Mouse (Mus musculus) kidney, embryonic 16.5 days (tissue): Measurements from ENCODE around the gene Cpvl. TPM values are rescaled to one million over a fixed set of nuclear protein-coding genes. Genes with fewer than 3 reads are reported as not detected.

Experiments used
- ATAC-seq: fragments of 200-750 bp; cut with Nextera tagmentation; 2 replicates; pipeline ENCODE4 v1.8.0; 2017; ENCODE audit warnings: moderate TSS enrichment; ENCODE audit not compliant: low FRiP score, low TSS enrichment
- H3K27ac ChIP-seq: fragments of 300-500 bp; sonication (generic); 2 replicates; pipeline ENCODE4 v1.5.1; 2014; ENCODE audit warnings: low read length
- H3K27me3 ChIP-seq: fragments of 300-500 bp; sonication (generic); 2 replicates; pipeline ENCODE4 v1.6.1; 2014; ENCODE audit warnings: low read length, control low read depth, mixed read lengths; ENCODE audit not compliant: insufficient read depth
- H3K36me3 ChIP-seq: fragments of 300-500 bp; sonication (generic); 2 replicates; pipeline ENCODE4 v1.6.1; 2014; ENCODE audit warnings: low read length, control low read depth, mixed read lengths; ENCODE audit not compliant: insufficient read depth
- H3K4me1 ChIP-seq: fragments of 300-500 bp; sonication (generic); 2 replicates; pipeline ENCODE4 v1.6.1; 2014; ENCODE audit warnings: low read length, control low read depth, mixed read lengths; ENCODE audit not compliant: insufficient read depth
- H3K4me2 ChIP-seq: fragments of 300-500 bp; sonication (generic); replicated peaks from 2 replicates; pipeline ENCODE4 v1.6.1; 2014; ENCODE audit warnings: low read depth, low read length
- H3K4me3 ChIP-seq: fragments of 300-500 bp; sonication (generic); 2 replicates; pipeline ENCODE4 v1.5.1; 2014; ENCODE audit warnings: mild to moderate bottlenecking, low read length
- H3K9ac ChIP-seq: fragments of 300-500 bp; sonication (generic); replicated peaks from 2 replicates; pipeline ENCODE4 v1.6.1; 2014; ENCODE audit warnings: low read length
- H3K9me3 ChIP-seq: fragments of 300-500 bp; sonication (generic); 2 replicates; pipeline ENCODE4 v1.6.1; 2016; ENCODE audit warnings: low read length, control low read depth
- WGBS: fragments of 180-500 bp; shearing (Covaris S2); extraction: QIAGEN DNeasy Blood & Tissue Kit; methylation state at CpG from one replicate; pipeline ENCODE4 v1.1.7; 2014; 5-methylcytosine and 5-hydroxymethylcytosine counted together
- polyA plus RNA-seq: library from polyadenylated mRNA; unstranded; fragments of >200 nt; fragmentation: Nextera tagmentation; extraction: Ambion mirVana; gene quantifications from 2 replicates; pipeline ENCODE4 v1.2.1, GENCODE M21; 2015

The Cpvl gene
- polyA plus RNA-seq, 1 experiment from 2014 or later, result 0.35 TPM

DNA sequence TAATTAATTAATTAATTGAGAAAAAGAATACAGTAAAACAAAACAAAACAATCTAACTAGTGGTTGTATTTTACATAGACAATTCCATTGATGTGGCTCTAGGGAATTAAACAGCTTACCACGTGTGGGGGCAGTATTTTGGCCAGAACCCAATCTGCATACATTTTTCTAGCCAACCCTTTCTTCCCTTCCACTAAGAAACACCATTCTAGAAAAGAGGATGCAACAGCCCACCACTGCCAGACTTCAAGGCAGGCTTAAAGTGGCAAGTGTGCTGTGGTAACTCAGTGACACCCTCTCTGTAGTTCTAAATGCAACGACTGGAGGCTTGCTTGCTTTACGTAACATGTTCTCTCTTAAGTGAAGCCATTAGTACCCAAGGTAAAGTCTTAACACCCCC lies 18.6 kb downstream of the Cpvl start:
- Histone ChIP-seq H3K36me3 (no peaks in the 10 kb centered on the region), H3K27ac (no peak overlapping the region), H3K4me1 (peaks cover 12% of the 10 kb centered on the region), H3K9me3 (no peaks in the 10 kb centered on the region), H3K4me3 (no peak overlapping the region), H3K9ac (no peak overlapping the region), H3K27me3 (no peaks in the 10 kb centered on the region), H3K4me2 (no peak overlapping the region)
- 71% methylated on average over 3 of the region's 3 CpGs for WGBS
- ATAC-seq, result no peak

- Histone ChIP-seq H3K36me3 (no peaks in the 10 kb centered on the region), H3K27me3 (no peaks in the 10 kb centered on the region), H3K9me3 (no peaks in the 10 kb centered on the region), H3K9ac (peak overlapping the region; percentile 42), H3K4me2 (peak overlapping the region; percentile 40), H3K4me3 (no peak overlapping the region), H3K27ac (no peak overlapping the region), H3K4me1 (peaks cover 19% of the 10 kb centered on the region)
- WGBS, result 13% methylated on average over 7 of the region's 7 CpGs
- peak; percentile 39; the same call in 1 of the 2 replicates for ATAC-seq
Observed at GRCm38 (mm10) chr6:53958321-53958720, 20.1 kb downstream of the Cpvl start.

DNA sequence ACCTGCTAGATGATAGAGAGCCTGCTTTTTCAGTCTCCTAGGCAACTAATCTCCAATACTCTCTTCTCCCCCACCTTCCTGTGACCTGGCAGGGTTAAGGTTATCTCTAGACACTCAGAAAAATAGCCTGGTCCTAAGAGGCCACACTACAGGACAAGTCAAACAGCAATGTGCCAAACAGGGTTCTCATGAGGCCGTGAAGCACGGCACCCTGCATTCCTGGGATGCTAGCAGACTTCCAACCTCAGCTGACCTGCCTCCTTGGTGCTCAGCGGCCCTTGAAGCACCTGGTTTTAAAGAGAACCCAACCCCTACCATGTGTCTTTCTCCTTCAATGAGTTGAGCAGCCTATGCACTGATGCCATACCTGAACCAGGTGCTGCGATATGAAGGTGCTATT lies 22.0 kb downstream of the Cpvl start:
- H3K9me3 ChIP-seq, result no peaks in the 10 kb centered on the region
- 42% methylated on average over 4 of the region's 4 CpGs for WGBS
- no peak overlapping the region for H3K27ac ChIP-seq
- 0 out of 2 replicates have a peak, but pooled peaks have one; percentile 12 for ATAC-seq
- H3K36me3 ChIP-seq, result no peaks in the 10 kb centered on the region
- no peak overlapping the region for H3K4me3 ChIP-seq
- H3K4me2 ChIP-seq, result no peak overlapping the region
- no peak overlapping the region for H3K9ac ChIP-seq
- no peaks in the 10 kb centered on the region for H3K27me3 ChIP-seq
- peaks cover 16% of the 10 kb centered on the region for H3K4me1 ChIP-seq

GRCm38 (mm10) chr6:53955846-53956245 lies 22.6 kb downstream of the Cpvl start:
- Histone ChIP-seq H3K27me3 (no peaks in the 10 kb centered on the region), H3K4me3 (no peak overlapping the region), H3K27ac (no peak overlapping the region), H3K4me1 (peaks cover 23% of the 10 kb centered on the region), H3K36me3 (no peaks in the 10 kb centered on the region), H3K9ac (no peak overlapping the region), H3K9me3 (no peaks in the 10 kb centered on the region), H3K4me2 (no peak overlapping the region)
- WGBS, result 88% methylated on average over 2 of the region's 2 CpGs
- ATAC-seq, result no peak

DNA sequence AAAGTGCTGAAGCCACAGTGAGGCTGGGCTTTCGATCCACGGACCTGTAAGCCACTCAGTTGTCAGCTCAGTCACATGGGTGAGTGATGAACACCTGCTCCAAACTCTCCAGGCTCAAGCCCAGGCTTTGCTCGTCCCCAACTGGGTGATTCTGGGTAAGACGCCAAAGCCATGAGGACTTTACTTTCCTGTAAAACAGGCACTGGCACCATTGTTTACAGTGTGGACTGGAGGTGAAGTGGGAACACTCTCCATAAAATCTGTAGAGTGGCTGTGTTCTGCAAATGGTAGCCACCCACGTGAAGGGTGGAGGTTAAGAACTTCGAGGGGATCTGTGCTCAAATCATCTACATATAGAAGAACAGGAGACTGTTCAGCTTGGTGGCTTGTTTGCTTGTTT lies 23.2 kb downstream of the Cpvl start:
- Histone ChIP-seq H3K4me3 (no peak overlapping the region), H3K36me3 (no peaks in the 10 kb centered on the region), H3K9ac (no peak overlapping the region), H3K4me2 (no peak overlapping the region), H3K9me3 (no peaks in the 10 kb centered on the region), H3K4me1 (peaks cover 28% of the 10 kb centered on the region), H3K27me3 (no peaks in the 10 kb centered on the region), H3K27ac (no peak overlapping the region)
- no peak for ATAC-seq
- WGBS, result 81% methylated on average over 6 of the region's 6 CpGs

DNA sequence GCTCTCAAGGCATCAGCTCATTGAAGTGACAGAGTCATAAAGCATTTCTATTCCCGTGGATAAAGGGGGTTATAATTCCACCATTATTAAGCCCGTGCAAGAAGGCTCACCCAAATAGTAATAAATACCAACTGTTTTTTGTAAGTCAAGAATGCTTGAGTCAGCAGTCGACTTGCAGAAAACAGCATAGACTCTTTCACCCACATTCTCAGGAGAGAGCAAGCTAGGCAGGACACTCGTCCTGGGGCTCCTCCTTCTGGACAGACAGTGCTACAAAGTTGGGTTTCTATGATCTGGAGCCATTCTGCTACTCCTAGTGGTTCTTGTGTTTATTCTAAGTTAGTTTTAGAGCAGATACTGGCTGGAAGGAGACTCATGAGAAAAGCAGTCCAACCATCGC lies 24.4 kb downstream of the Cpvl start:
- ATAC-seq, result peak; percentile 54; the same call in 1 of the 2 replicates
- Histone ChIP-seq H3K9me3 (no peaks in the 10 kb centered on the region), H3K4me2 (no peak overlapping the region), H3K27me3 (no peaks in the 10 kb centered on the region), H3K4me1 (peaks cover 40% of the 10 kb centered on the region), H3K36me3 (no peaks in the 10 kb centered on the region), H3K27ac (peak overlapping the region; percentile 32; the same call in 1 of the 2 replicates), H3K9ac (no peak overlapping the region), H3K4me3 (no peak overlapping the region)
- 18% methylated on average over 5 of the region's 5 CpGs for WGBS

- no peak overlapping the region for H3K4me3 ChIP-seq
- H3K4me2 ChIP-seq, result no peak overlapping the region
- ATAC-seq, result no peak
- peaks cover 47% of the 10 kb centered on the region for H3K4me1 ChIP-seq
- 87% methylated on average over 6 of the region's 6 CpGs for WGBS
- no peaks in the 10 kb centered on the region for H3K36me3 ChIP-seq
- no peaks in the 10 kb centered on the region for H3K27me3 ChIP-seq
- no peak overlapping the region for H3K9ac ChIP-seq
- H3K9me3 ChIP-seq, result no peaks in the 10 kb centered on the region
- H3K27ac ChIP-seq, result peak overlapping the region; percentile 32; the same call in 1 of the 2 replicates
Observed at GRCm38 (mm10) chr6:53953348-53953747, 25.1 kb downstream of the Cpvl start.

- Histone ChIP-seq H3K27ac (peak overlapping the region; percentile 86), H3K9ac (no peak overlapping the region), H3K4me1 (peaks cover 48% of the 10 kb centered on the region), H3K9me3 (no peaks in the 10 kb centered on the region), H3K27me3 (no peaks in the 10 kb centered on the region), H3K4me2 (peak overlapping the region; percentile 11; the same call in 1 of the 2 replicates), H3K4me3 (no peak overlapping the region), H3K36me3 (no peaks in the 10 kb centered on the region)
- WGBS, result 31% methylated on average over 4 of the region's 4 CpGs
- no peak for ATAC-seq
Observed at GRCm38 (mm10) chr6:53951421-53951820, 27.1 kb downstream of the Cpvl start.

- peaks cover 49% of the 10 kb centered on the region for H3K4me1 ChIP-seq
- ATAC-seq, result peak; percentile 55; the same call in 1 of the 2 replicates
- 20% methylated on average over 9 of the region's 9 CpGs for WGBS
Observed at GRCm38 (mm10) chr6:53950876-53951275, 27.6 kb downstream of the Cpvl start.

GRCm38 (mm10) chr6:53948388-53949035 lies 30.0 kb downstream of the Cpvl start:
- WGBS, result 4% methylated on average over 4 of the region's 4 CpGs
- H3K4me1 ChIP-seq, result peaks cover 55% of the 10 kb centered on the region
- peak; percentile 64; the same call in 1 of the 2 replicates for ATAC-seq

More at GRCm38 (mm10) chr6:53950876-53951275, 27.6 kb downstream of the Cpvl start:
- H3K36me3 ChIP-seq, result no peaks in the 10 kb centered on the region
- peak overlapping the region; percentile 86 for H3K27ac ChIP-seq
- no peak overlapping the region for H3K4me3 ChIP-seq
- H3K4me2 ChIP-seq, result 0 out of 2 replicates have a peak overlapping the region, but pooled peaks have one; percentile 11
- no peaks in the 10 kb centered on the region for H3K27me3 ChIP-seq
- no peaks in the 10 kb centered on the region for H3K9me3 ChIP-seq
- H3K9ac ChIP-seq, result no peak overlapping the region

More at GRCm38 (mm10) chr6:53948388-53949035, 30.0 kb downstream of the Cpvl start:
- H3K4me2 ChIP-seq, result no peak overlapping the region
- H3K9me3 ChIP-seq, result no peaks in the 10 kb centered on the region
- 0 out of 2 replicates have a peak overlapping the region, but pooled peaks have one; percentile 3 for H3K9ac ChIP-seq
- no peaks in the 10 kb centered on the region for H3K36me3 ChIP-seq
- H3K27ac ChIP-seq, result peak overlapping the region; percentile 78
- no peaks in the 10 kb centered on the region for H3K27me3 ChIP-seq
- no peak overlapping the region for H3K4me3 ChIP-seq
